Mouse (Mus musculus): ENCODE results near the gene Calcrl.

- no peak for TF ChIP-seq CTCF (IDR thresholded peaks at IDR 0.05; ENCODE audit: low read depth, low read length)
- no peak for TF ChIP-seq POLR2A (IDR thresholded peaks at IDR 0.05; ENCODE audit: insufficient read depth, low read length)
These were observed 38.4 kb downstream of the Calcrl start for GRCm38 (mm10) chr2:84386563-84387393.

Data from ES-Bruce4 (cell line).